Mouse (Mus musculus): ENCODE data around the gene Rps29. TPM values are rescaled to one million over a fixed set of nuclear protein-coding genes. Genes with fewer than 3 reads are reported as not detected.

The Rps29 gene
- polyA plus RNA-seq, 1 experiment: 1,739 TPM

DNA sequence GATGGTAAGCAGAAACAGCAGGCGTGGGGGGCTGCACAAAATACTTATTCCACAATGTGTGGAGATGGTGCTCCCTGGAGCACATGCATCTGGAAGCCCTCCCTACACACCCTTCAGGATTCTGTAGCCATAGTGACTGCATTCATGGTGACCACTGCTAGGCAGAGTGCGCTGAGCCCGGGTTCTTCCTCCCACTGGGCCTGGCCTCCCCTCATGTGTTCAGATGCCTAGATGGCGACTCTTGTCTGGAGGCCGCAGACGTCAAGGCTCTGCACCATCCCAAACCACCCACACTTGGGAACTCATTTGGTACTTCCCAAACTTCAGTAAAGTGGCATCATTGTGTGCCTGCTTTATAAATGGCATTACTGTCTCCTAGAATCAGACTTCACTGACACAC lies 15.5 kb downstream of the Rps29 start:
- H3K4me1 ChIP-seq (ENCODE audit: control insufficient read depth, insufficient read depth, low read length): no peaks in the 10 kb centered on the region
- H3K4me3 ChIP-seq (ENCODE audit: insufficient read depth, low read depth, low read length): no peak overlapping the region
- no peaks in the 10 kb centered on the region for H3K27me3 ChIP-seq (replicated peaks; ENCODE audit: control insufficient read depth, insufficient read depth, low read length)
- no peak for DNase-seq
- 87% methylated on average over 6 of the region's 6 CpGs for WGBS
- no peak overlapping the region for H3K27ac ChIP-seq (ENCODE audit: insufficient read depth, low read depth, low read length)
- no peak for TF ChIP-seq CTCF (conservative IDR thresholded peaks at IDR 0.05; ENCODE audit: insufficient read depth, insufficient read length, low read depth, low read length)
- no peak for TF ChIP-seq POLR2A (IDR thresholded peaks at IDR 0.05; ENCODE audit: low read depth, low read length)
- H3K36me3 ChIP-seq (ENCODE audit: control insufficient read depth, insufficient read depth, low read length): no peaks in the 10 kb centered on the region

DNA sequence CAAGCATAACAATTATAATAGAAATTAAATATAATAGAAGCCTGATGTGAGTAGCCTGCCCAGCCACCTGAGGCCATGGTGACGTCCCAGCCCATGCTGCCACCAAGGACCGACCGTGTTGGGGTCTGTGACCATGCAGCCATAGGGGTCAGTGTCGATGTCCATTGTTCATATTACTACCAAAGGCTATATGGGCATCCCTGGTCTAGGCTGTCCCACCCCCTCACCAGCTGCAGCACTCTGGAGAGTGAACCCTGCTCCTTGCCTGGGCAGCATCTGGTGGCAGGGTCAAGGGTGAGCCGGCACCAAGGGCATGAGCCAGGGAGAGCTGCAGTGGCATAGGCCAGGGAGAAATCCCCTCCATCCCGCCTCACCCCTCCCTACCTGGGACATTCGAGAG lies 19.1 kb downstream of the Rps29 start:
- no peaks in the 10 kb centered on the region for H3K27me3 ChIP-seq (replicated peaks; ENCODE audit: control insufficient read depth, insufficient read depth, low read length)
- H3K4me3 ChIP-seq (ENCODE audit: insufficient read depth, low read depth, low read length): no peak overlapping the region
- no peak for TF ChIP-seq CTCF (conservative IDR thresholded peaks at IDR 0.05; ENCODE audit: insufficient read depth, insufficient read length, low read depth, low read length)
- H3K27ac ChIP-seq (ENCODE audit: insufficient read depth, low read depth, low read length): no peak overlapping the region
- DNase-seq: no peak
- H3K36me3 ChIP-seq (ENCODE audit: control insufficient read depth, insufficient read depth, low read length): no peaks in the 10 kb centered on the region
- no peaks in the 10 kb centered on the region for H3K4me1 ChIP-seq (ENCODE audit: control insufficient read depth, insufficient read depth, low read length)
- 90% methylated on average over 7 of the region's 7 CpGs for WGBS

DNA sequence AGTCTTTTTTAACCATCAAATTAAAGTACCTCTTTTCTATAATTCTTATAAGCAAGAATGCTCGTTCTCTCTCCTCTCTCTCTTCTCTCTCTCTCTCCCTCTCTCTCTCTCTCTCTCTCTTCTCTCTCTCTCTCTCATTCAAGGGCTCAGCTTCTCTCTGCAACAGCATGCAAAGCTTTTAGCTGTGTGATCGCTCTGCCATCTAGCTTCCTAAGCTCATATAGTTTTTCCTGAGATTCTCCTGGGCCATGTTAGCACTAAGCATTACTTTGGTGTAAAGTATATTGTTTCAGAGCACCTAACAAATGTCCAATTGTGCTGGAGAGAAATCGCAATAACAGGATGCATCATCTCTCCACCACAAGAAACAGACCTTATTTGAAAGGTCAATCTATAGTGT lies 19.8 kb downstream of the Rps29 start:
- TF ChIP-seq CTCF (conservative IDR thresholded peaks at IDR 0.05; ENCODE audit: insufficient read depth, insufficient read length, low read depth, low read length): no peak
- TF ChIP-seq POLR2A (IDR thresholded peaks at IDR 0.05; ENCODE audit: low read depth, low read length): no peak
- no peaks in the 10 kb centered on the region for H3K36me3 ChIP-seq (ENCODE audit: control insufficient read depth, insufficient read depth, low read length)
- 90% methylated on average over 3 of the region's 3 CpGs for WGBS
- no peaks in the 10 kb centered on the region for H3K4me1 ChIP-seq (ENCODE audit: control insufficient read depth, insufficient read depth, low read length)
- H3K27ac ChIP-seq (ENCODE audit: insufficient read depth, low read depth, low read length): no peak overlapping the region
- no peak overlapping the region for H3K4me3 ChIP-seq (ENCODE audit: insufficient read depth, low read depth, low read length)
- no peak for DNase-seq
- no peaks in the 10 kb centered on the region for H3K27me3 ChIP-seq (replicated peaks; ENCODE audit: control insufficient read depth, insufficient read depth, low read length)

DNA sequence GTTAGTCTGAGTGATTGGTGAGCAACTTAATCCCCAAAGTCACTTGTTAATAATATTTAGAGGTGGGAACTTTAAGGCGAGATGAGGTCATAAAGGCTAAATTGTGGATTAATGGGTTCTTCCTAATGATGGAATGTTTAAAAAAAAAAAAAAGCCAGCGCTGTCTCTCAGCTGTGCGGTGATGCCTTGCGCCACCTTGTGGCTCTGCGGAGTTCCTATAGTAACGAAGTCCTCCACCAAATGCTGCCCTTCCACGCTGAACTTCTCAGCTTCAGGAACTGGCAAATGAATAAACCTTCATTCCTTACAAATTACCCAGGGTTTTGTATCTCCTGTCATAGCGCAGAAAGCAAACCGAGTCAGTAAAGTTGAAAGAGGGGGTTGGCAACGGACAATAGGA lies 27.0 kb downstream of the Rps29 start:
- Histone ChIP-seq H3K4me3 (ENCODE audit: insufficient read depth, low read depth, low read length) (no peak overlapping the region), H3K36me3 (ENCODE audit: control insufficient read depth, insufficient read depth, low read length) (no peaks in the 10 kb centered on the region), H3K27me3 (replicated peaks; ENCODE audit: control insufficient read depth, insufficient read depth, low read length) (no peaks in the 10 kb centered on the region), H3K27ac (ENCODE audit: insufficient read depth, low read depth, low read length) (no peak overlapping the region), H3K4me1 (ENCODE audit: control insufficient read depth, insufficient read depth, low read length) (no peaks in the 10 kb centered on the region)
- peak; percentile 54 for DNase-seq
- WGBS: 10% methylated on average over 10 of the region's 10 CpGs
- TF ChIP-seq CTCF (conservative IDR thresholded peaks at IDR 0.05; ENCODE audit: insufficient read depth, insufficient read length, low read depth, low read length): peak; percentile 70
- no peak for TF ChIP-seq POLR2A (IDR thresholded peaks at IDR 0.05; ENCODE audit: low read depth, low read length)

DNA sequence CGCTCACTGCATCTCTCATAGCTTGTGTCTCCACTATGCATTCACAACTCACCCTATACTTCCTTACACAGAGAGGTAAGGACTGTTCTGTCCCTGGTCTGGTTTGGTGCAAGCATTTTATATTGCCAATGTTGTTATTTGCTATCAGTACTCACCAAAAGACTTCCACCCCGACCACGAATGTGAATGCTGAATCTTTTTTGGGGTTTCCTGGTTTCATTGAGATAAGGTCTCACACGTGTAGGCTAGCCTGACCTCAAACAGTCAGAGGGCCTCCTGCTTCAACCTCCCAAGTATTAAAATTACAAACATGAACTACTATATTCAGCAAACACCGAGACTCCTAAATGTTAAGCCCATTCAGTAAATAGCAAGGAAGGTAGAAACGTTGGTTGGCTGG lies 27.7 kb downstream of the Rps29 start:
- no peak for TF ChIP-seq POLR2A (IDR thresholded peaks at IDR 0.05; ENCODE audit: low read depth, low read length)
- TF ChIP-seq CTCF (conservative IDR thresholded peaks at IDR 0.05; ENCODE audit: insufficient read depth, insufficient read length, low read depth, low read length): no peak
- Histone ChIP-seq H3K4me1 (ENCODE audit: control insufficient read depth, insufficient read depth, low read length) (no peaks in the 10 kb centered on the region), H3K4me3 (ENCODE audit: insufficient read depth, low read depth, low read length) (no peak overlapping the region), H3K36me3 (ENCODE audit: control insufficient read depth, insufficient read depth, low read length) (no peaks in the 10 kb centered on the region), H3K27me3 (replicated peaks; ENCODE audit: control insufficient read depth, insufficient read depth, low read length) (no peaks in the 10 kb centered on the region), H3K27ac (ENCODE audit: insufficient read depth, low read depth, low read length) (no peak overlapping the region)
- DNase-seq: no peak
- 83% methylated on average over 6 of the region's 6 CpGs for WGBS

DNA sequence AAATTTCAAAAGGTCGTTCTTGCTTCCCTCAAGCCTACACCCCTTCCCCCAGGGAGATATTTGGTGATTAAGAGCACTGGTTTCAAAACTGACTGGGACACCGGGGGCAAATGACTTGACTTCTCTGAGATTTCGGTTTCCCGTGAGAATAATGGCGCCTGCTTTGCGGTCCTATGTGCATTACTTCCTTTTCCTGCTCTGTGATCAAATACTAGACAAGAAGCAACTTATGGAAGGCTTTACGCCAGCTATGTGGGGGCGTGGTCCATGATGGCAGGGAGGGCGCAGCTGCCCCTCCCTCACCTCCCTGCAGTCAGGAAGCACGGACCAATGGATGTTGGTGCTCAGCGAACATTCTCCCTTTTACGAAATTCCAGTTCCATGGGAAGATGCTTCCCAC lies 28.5 kb downstream of the Rps29 start:
- H3K27ac ChIP-seq (ENCODE audit: insufficient read depth, low read depth, low read length): no peak overlapping the region
- no peaks in the 10 kb centered on the region for H3K4me1 ChIP-seq (ENCODE audit: control insufficient read depth, insufficient read depth, low read length)
- DNase-seq: no peak
- no peaks in the 10 kb centered on the region for H3K27me3 ChIP-seq (replicated peaks; ENCODE audit: control insufficient read depth, insufficient read depth, low read length)
- H3K4me3 ChIP-seq (ENCODE audit: insufficient read depth, low read depth, low read length): no peak overlapping the region
- no peak for TF ChIP-seq POLR2A (IDR thresholded peaks at IDR 0.05; ENCODE audit: low read depth, low read length)
- TF ChIP-seq CTCF (conservative IDR thresholded peaks at IDR 0.05; ENCODE audit: insufficient read depth, insufficient read length, low read depth, low read length): no peak
- 77% methylated on average over 12 of the region's 12 CpGs for whole genome bisulfite sequencing
- no peaks in the 10 kb centered on the region for H3K36me3 ChIP-seq (ENCODE audit: control insufficient read depth, insufficient read depth, low read length)

DNA sequence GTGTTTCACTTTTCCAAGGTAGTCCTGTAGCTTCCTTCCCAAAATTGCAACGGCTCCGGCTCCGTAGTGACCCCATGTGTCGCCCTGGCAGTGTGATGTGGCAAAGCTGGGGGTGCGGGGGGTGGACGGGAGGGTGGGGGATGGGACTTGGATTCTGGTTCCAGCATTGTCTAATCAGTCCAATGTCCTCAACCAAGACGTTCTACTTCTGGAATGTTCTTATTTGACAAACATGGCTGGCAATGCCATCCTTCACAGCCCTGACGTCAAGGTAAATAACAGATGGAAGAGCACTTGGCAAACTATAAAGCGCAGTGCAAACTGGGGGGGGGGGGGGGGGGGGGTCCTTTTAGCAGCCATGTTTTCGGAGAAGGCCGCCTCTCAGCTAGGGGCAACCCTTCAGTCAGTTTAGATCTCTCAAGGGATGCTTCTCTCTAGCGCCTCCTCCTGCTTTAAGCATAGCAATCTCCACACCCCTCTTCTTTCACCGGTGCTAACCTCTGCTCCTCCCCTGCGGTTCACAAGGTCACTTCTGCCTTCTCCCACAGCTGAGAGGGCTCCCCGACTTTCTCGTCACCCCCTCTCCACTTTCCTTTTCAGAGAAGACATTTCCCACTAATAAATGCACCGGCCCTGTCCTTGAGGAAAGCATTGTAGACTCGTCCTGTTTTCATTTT lies 29.2 kb downstream of the Rps29 start:
- H3K27ac ChIP-seq (ENCODE audit: insufficient read depth, low read depth, low read length): no peak overlapping the region
- H3K36me3 ChIP-seq (ENCODE audit: control insufficient read depth, insufficient read depth, low read length): no peaks in the 10 kb centered on the region
- TF ChIP-seq CTCF (conservative IDR thresholded peaks at IDR 0.05; ENCODE audit: insufficient read depth, insufficient read length, low read depth, low read length) (no peak), POLR2A (IDR thresholded peaks at IDR 0.05; ENCODE audit: low read depth, low read length) (no peak)
- H3K4me1 ChIP-seq (ENCODE audit: control insufficient read depth, insufficient read depth, low read length): no peaks in the 10 kb centered on the region
- H3K27me3 ChIP-seq (replicated peaks; ENCODE audit: control insufficient read depth, insufficient read depth, low read length): no peaks in the 10 kb centered on the region
- WGBS: 41% methylated on average over 18 of the region's 18 CpGs
- peak; percentile 2 for DNase-seq
- no peak overlapping the region for H3K4me3 ChIP-seq (ENCODE audit: insufficient read depth, low read depth, low read length)

All from kidney, adult 2 months (tissue).